ENCODE assay signal across 12 mouse cellular contexts in genomic region chr17:29503700-29504099, GRCm38 (mm10). TPM values are rescaled to one million over a fixed set of nuclear protein-coding genes. Genes with fewer than 3 reads are reported as not detected.
DNase-seq lines count a peak whose midpoint lies in the region; ATAC-seq and TF ChIP-seq lines count a peak whose summit lies in the region.
"Had no signal": no experiment of that assay in that cellular context is flagged by ENCODE, and none has a peak within 500 bp of the region (broad histone marks: within the 10 kb centered on the region; RNA-seq: fewer than 3 reads in every experiment).

No protein-coding gene starts in this region.

- no peak overlapping the region for H3K27ac ChIP-seq in gastrocnemius, adult 2 months
- no peak overlapping the region for H3K27ac ChIP-seq in left cerebral cortex, adult 2 months
- no peak overlapping the region for H3K27ac ChIP-seq in ES-Bruce4 (ENCODE audit: insufficient read depth, low read length)
- H3K27ac ChIP-seq in liver, embryonic 14.5 days = peak overlapping the region; percentile 95
- H3K27ac ChIP-seq: hindbrain, embryonic 13.5 days had no signal

- H3K4me3 ChIP-seq in gastrocnemius, adult 2 months = no peak overlapping the region; the same call in 1 of the 2 replicates
- H3K4me3 ChIP-seq in left cerebral cortex, adult 2 months = no peak overlapping the region
- H3K4me3 ChIP-seq in ES-Bruce4 (ENCODE audit: low read depth, low read length) = no peak overlapping the region
- no peak overlapping the region for H3K4me3 ChIP-seq in liver, embryonic 14.5 days (ENCODE audit: insufficient read depth in 1 of 2, low read depth in 2 of 2, low read length in 2 of 2)
- H3K4me3 ChIP-seq: hindbrain, embryonic 13.5 days had no signal

- H3K4me2 ChIP-seq in liver, embryonic 14.5 days (ENCODE audit: low read depth) = peak overlapping the region; percentile 68

- DNase-seq in gastrocnemius, adult 2 months = no peak
- DNase-seq in gastrocnemius, postnatal 36 days = no peak
- no peak for DNase-seq in left cerebral cortex, adult 2 months (ENCODE audit: extremely low spot score in 1 of 2, low spot score in 2 of 2)
- no peak for DNase-seq in left cerebral cortex, postnatal 25 days (ENCODE audit: low spot score in 2 of 2)
- no peak for DNase-seq in liver, embryonic 14.5 days (ENCODE audit: low read depth in 3 of 3, low spot score in 3 of 3)
- no peak for DNase-seq in adrenal gland, postnatal 14 days
- no peak for DNase-seq in lung, postnatal 14 days
- DNase-seq: thymus, postnatal 14 days had no signal

- H3K4me1 ChIP-seq in ES-Bruce4 (ENCODE audit: control insufficient read depth, insufficient read depth, low read length) = peaks cover 2% of the 10 kb centered on the region
- H3K4me1 ChIP-seq in liver, embryonic 14.5 days (replicated peaks; ENCODE audit: control insufficient read depth in 2 of 2, insufficient read depth in 2 of 2, low read length in 1 of 2) = peaks cover 53 to 65% of the 10 kb centered on the region in 2 experiments

- ATAC-seq in liver, embryonic 14.5 days (ENCODE audit: insufficient read depth) = no peak
- ATAC-seq: activated CD4-positive, CD25-positive, alpha-beta regulatory T cell, adult 4 months had no signal

- no peaks in the 10 kb centered on the region for H3K27me3 ChIP-seq in ES-Bruce4 (ENCODE audit: control insufficient read depth, insufficient read depth, low read length, poor library complexity, severe bottlenecking)
- H3K27me3 ChIP-seq in liver, embryonic 14.5 days (ENCODE audit: control insufficient read depth, insufficient read depth, low read length) = no peaks in the 10 kb centered on the region

- intact Hi-C loops in gastrocnemius, adult 2 months (cut with DNase I) = no loop called here
- intact Hi-C loops in gastrocnemius, postnatal 36 days (cut with DNase I) = no loop called here
- intact Hi-C loops in left cerebral cortex, adult 2 months (cut with DNase I) = no loop called here
- intact Hi-C loops in left cerebral cortex, postnatal 25 days (cut with DNase I) = no loop called here

- H3K9ac ChIP-seq in ES-Bruce4 (ENCODE audit: low read depth, poor library complexity, severe bottlenecking) = no peak overlapping the region
- no peak overlapping the region for H3K9ac ChIP-seq in liver, embryonic 14.5 days (replicated peaks)
- H3K9ac ChIP-seq: hindbrain, embryonic 13.5 days had no signal

- TF ChIP-seq POLR2A in ES-Bruce4 (IDR thresholded peaks at IDR 0.05; ENCODE audit: insufficient read depth, low read length) = no peak

- no peak for TF ChIP-seq EP300 in ES-Bruce4 (IDR thresholded peaks at IDR 0.05; ENCODE audit: insufficient read depth, low read depth, low read length)
- TF ChIP-seq EP300 in liver, embryonic 14.5 days (IDR thresholded peaks at IDR 0.05; ENCODE audit: low read depth) = no peak

- H3K36me3 ChIP-seq in ES-Bruce4 (ENCODE audit: control insufficient read depth, insufficient read depth, low read length, poor library complexity, severe bottlenecking) = no peaks in the 10 kb centered on the region
- no peaks in the 10 kb centered on the region for H3K36me3 ChIP-seq in liver, embryonic 14.5 days (replicated peaks; ENCODE audit: control insufficient read depth, insufficient read depth, low read depth)
- H3K36me3 ChIP-seq: hindbrain, embryonic 13.5 days had no signal

- peak; percentile 41 for TF ChIP-seq CTCF in gastrocnemius, adult 2 months (IDR thresholded peaks at IDR 0.05)
- peak; percentile 35 for TF ChIP-seq CTCF in left cerebral cortex, adult 2 months (IDR thresholded peaks at IDR 0.05)
- peak; percentile 53 for TF ChIP-seq CTCF in ES-Bruce4 (IDR thresholded peaks at IDR 0.05; ENCODE audit: low read depth, low read length)
- TF ChIP-seq CTCF in liver, embryonic 14.5 days (IDR thresholded peaks at IDR 0.05; ENCODE audit: low read depth) = peak; percentile 70

- H3K9me3 ChIP-seq in ES-Bruce4 (replicated peaks; ENCODE audit: control insufficient read depth, insufficient read depth, low read length, poor library complexity, severe bottlenecking) = no peaks in the 10 kb centered on the region
- no peaks in the 10 kb centered on the region; the same call in 1 of the 2 replicates for H3K9me3 ChIP-seq in liver, embryonic 14.5 days (ENCODE audit: control insufficient read depth, low read length)
- H3K9me3 ChIP-seq: hindbrain, embryonic 13.5 days had no signal

- 82% methylated on average over 5 of the region's 5 CpGs for WGBS in liver, embryonic 14.5 days (ENCODE audit: insufficient replicate concordance)

RNA-seq across cellular contexts. Expression of gene Pim1, which starts 13.1 kb away (rescaled TPM):
- 10 to 100 TPM; 13.8 to 35.2 TPM for total RNA-seq in gastrocnemius, adult 2 months (2021)
- total RNA-seq in gastrocnemius, postnatal 36 days (2021) = 10 to 100 TPM; 13.6 to 16.3 TPM
- total RNA-seq in left cerebral cortex, adult 2 months (2021) = 10 to 100 TPM in 1 of 2 experiments, 1 to 10 TPM in 1; 9.2 to 13.6 TPM
- 1 to 10 TPM; 6.8 to 7.4 TPM for total RNA-seq in left cerebral cortex, postnatal 25 days (2021)
- 348 and 350 TPM in 2 replicates for polyA plus RNA-seq in ES-Bruce4 (2011; ENCODE audit: insufficient read depth, insufficient read length, low read depth, missing spikeins)
- polyA plus RNA-seq in liver, embryonic 14.5 days (2012; rRNA removed) = 61.4 and 64.5 TPM in 2 replicates
- 60.4 and 69.9 TPM in 2 replicates for polyA plus RNA-seq in liver, embryonic 14.5 days (2014; fragmentation: Nextera tagmentation; extraction: Ambion mirVana)
- 104 and 129 TPM in 2 replicates for total RNA-seq in adrenal gland, postnatal 14 days (2021)

RNA-seq across cellular contexts. Expression of gene Gm17657, which starts 45.7 kb away (rescaled TPM):
- not detected for total RNA-seq in gastrocnemius, adult 2 months (2021)
- total RNA-seq in gastrocnemius, postnatal 36 days (2021) = not detected
- not detected for total RNA-seq in left cerebral cortex, adult 2 months (2021)
- not detected for total RNA-seq in left cerebral cortex, postnatal 25 days (2021)
- 1.6 and 2.4 TPM in 2 replicates for polyA plus RNA-seq in ES-Bruce4 (2011; ENCODE audit: insufficient read depth, insufficient read length, low read depth, missing spikeins)
- polyA plus RNA-seq in liver, embryonic 14.5 days (2012; rRNA removed) = not detected in 2 replicates
- polyA plus RNA-seq in liver, embryonic 14.5 days (2014; fragmentation: Nextera tagmentation; extraction: Ambion mirVana) = not detected in 2 replicates
- not detected in 2 replicates for total RNA-seq in adrenal gland, postnatal 14 days (2021)
- polyA plus RNA-seq: hindbrain, embryonic 13.5 days; lung, embryonic 16.5 days had no signal

RNA-seq across cellular contexts. Expression of gene Tbc1d22b, which starts 45.9 kb away (rescaled TPM):
- 10 to 100 TPM; 10.4 to 11.9 TPM for total RNA-seq in gastrocnemius, adult 2 months (2021)
- total RNA-seq in gastrocnemius, postnatal 36 days (2021) = 1 to 10 TPM; 7.3 to 9.1 TPM
- 10 to 100 TPM; 39.7 to 40.8 TPM for total RNA-seq in left cerebral cortex, adult 2 months (2021)
- 10 to 100 TPM; 42.3 to 43.2 TPM for total RNA-seq in left cerebral cortex, postnatal 25 days (2021)
- 20.8 and 21.8 TPM in 2 replicates for polyA plus RNA-seq in ES-Bruce4 (2011; ENCODE audit: insufficient read depth, insufficient read length, low read depth, missing spikeins)
- polyA plus RNA-seq in liver, embryonic 14.5 days (2012; rRNA removed) = 3.3 and 3.6 TPM in 2 replicates
- 2.3 and 2.9 TPM in 2 replicates for polyA plus RNA-seq in liver, embryonic 14.5 days (2014; fragmentation: Nextera tagmentation; extraction: Ambion mirVana)
- 23.7 and 24.6 TPM in 2 replicates for total RNA-seq in adrenal gland, postnatal 14 days (2021)

RNA-seq across cellular contexts. Expression of gene Tmem217, which starts 48.5 kb away (rescaled TPM):
- total RNA-seq in gastrocnemius, adult 2 months (2021) = not detected
- total RNA-seq in gastrocnemius, postnatal 36 days (2021) = not detected
- not detected for total RNA-seq in left cerebral cortex, adult 2 months (2021)
- not detected for total RNA-seq in left cerebral cortex, postnatal 25 days (2021)
- not detected in 2 replicates for polyA plus RNA-seq in ES-Bruce4 (2011; ENCODE audit: insufficient read depth, insufficient read length, low read depth, missing spikeins)
- polyA plus RNA-seq in liver, embryonic 14.5 days (2012; rRNA removed) = 0.09 TPM in 1 of 2 replicates, not detected in the other
- polyA plus RNA-seq in liver, embryonic 14.5 days (2014; fragmentation: Nextera tagmentation; extraction: Ambion mirVana) = not detected in 2 replicates
- total RNA-seq in adrenal gland, postnatal 14 days (2021) = not detected in 2 replicates
